ENCODE assay signal across 25 mouse cellular contexts in the genomic region with DNA sequence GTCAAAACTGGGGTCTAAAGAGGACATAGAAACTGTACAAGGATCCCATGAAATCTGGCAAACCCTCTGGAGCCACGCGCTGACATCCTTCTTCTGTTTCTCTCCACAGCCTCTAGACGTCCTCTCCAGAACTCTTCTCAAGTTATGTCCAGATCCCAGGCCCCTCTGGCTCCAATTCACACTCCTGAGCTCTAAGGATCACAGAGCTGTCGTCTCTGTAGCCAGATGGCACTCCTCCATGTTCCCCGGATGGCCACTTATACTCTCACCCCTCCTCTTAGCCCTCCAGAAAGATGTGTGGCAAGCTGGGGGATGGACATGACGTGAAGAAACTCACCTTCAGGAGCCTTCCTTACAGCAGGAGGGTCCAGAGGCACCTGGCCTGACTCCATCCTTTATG. TPM values are rescaled to one million over a fixed set of nuclear protein-coding genes. Genes with fewer than 3 reads are reported as not detected.
DNase-seq lines count a peak whose midpoint lies in the region; ATAC-seq and TF ChIP-seq lines count a peak whose summit lies in the region.
"Had no signal": no experiment of that assay in that cellular context is flagged by ENCODE, and none has a peak within 500 bp of the region (broad histone marks: within the 10 kb centered on the region; RNA-seq: fewer than 3 reads in every experiment).

No protein-coding gene starts in this region.

- no peak for ATAC-seq in liver, embryonic 12.5 days
- no peak for ATAC-seq in midbrain, embryonic 11.5 days (ENCODE audit: low FRiP score)
- no peak for ATAC-seq in midbrain, postnatal 0 days (ENCODE audit: low FRiP score)

- peak; percentile 38 for DNase-seq in gastrocnemius, postnatal 14 days
- no peak for DNase-seq in gastrocnemius, postnatal 36 days
- no peak for DNase-seq in liver
- peak; percentile 76 for DNase-seq in midbrain, embryonic 11.5 days (ENCODE audit: low spot score, missing footprints)
- no peak for DNase-seq in midbrain, postnatal 0 days (ENCODE audit: low spot score)
- no peak for DNase-seq in B cell, adult 2 months
- DNase-seq: cerebellum, adult 11-12 months; cerebellum, adult 9-10 months; forebrain, postnatal 0 days; kidney, adult 18-20 months had no signal

- H3K4me2 ChIP-seq in liver, embryonic 12.5 days: no peak overlapping the region
- no peak overlapping the region for H3K4me2 ChIP-seq in midbrain, embryonic 11.5 days
- no peak overlapping the region for H3K4me2 ChIP-seq in midbrain, postnatal 0 days (ENCODE audit: low read depth, low read length, poor library complexity, severe bottlenecking)

- peaks cover 23% of the 10 kb centered on the region for H3K36me3 ChIP-seq in liver, embryonic 12.5 days
- H3K36me3 ChIP-seq in midbrain, embryonic 11.5 days (ENCODE audit: control insufficient read depth, insufficient read depth, low read length): no peaks in the 10 kb centered on the region
- no peaks in the 10 kb centered on the region for H3K36me3 ChIP-seq in midbrain, postnatal 0 days (ENCODE audit: insufficient read depth, low read length)
- H3K36me3 ChIP-seq: embryonic facial prominence, embryonic 10.5 days; hindbrain, embryonic 10.5 days; intestine, embryonic 15.5 days had no signal

- TF ChIP-seq CTCF in midbrain, postnatal 0 days (IDR thresholded peaks at IDR 0.05): no peak

- no peak overlapping the region for H3K9ac ChIP-seq in liver, embryonic 12.5 days
- H3K9ac ChIP-seq in midbrain, embryonic 11.5 days (ENCODE audit: low read length): no peak overlapping the region
- no peak overlapping the region for H3K9ac ChIP-seq in midbrain, postnatal 0 days (replicated peaks; ENCODE audit: low read length, poor library complexity, severe bottlenecking)

- intact Hi-C loops in gastrocnemius, postnatal 14 days (cut with DNase I; ENCODE audit: low total_unique reads): no loop called here
- intact Hi-C loops in gastrocnemius, postnatal 36 days (cut with DNase I): no loop called here

- no peaks in the 10 kb centered on the region for H3K9me3 ChIP-seq in liver, embryonic 12.5 days (replicated peaks)
- H3K9me3 ChIP-seq in midbrain, embryonic 11.5 days (ENCODE audit: control insufficient read depth, low read length): no peaks in the 10 kb centered on the region
- H3K9me3 ChIP-seq in midbrain, postnatal 0 days (ENCODE audit: low read length): no peaks in the 10 kb centered on the region
- H3K9me3 ChIP-seq: embryonic facial prominence, embryonic 10.5 days; forebrain, embryonic 13.5 days; heart, embryonic 13.5 days; hindbrain, embryonic 10.5 days; intestine, embryonic 15.5 days had no signal

- H3K4me3 ChIP-seq in liver, embryonic 12.5 days: no peak overlapping the region
- H3K4me3 ChIP-seq in midbrain, embryonic 11.5 days (ENCODE audit: low read depth, low read length): no peak overlapping the region
- no peak overlapping the region for H3K4me3 ChIP-seq in midbrain, postnatal 0 days (ENCODE audit: low read depth, low read length)
- H3K4me3 ChIP-seq: embryonic facial prominence, embryonic 10.5 days; forebrain, embryonic 13.5 days had no signal

- no peaks in the 10 kb centered on the region for H3K27me3 ChIP-seq in liver, embryonic 12.5 days (replicated peaks)
- no peaks in the 10 kb centered on the region for H3K27me3 ChIP-seq in midbrain, embryonic 11.5 days (ENCODE audit: control insufficient read depth, insufficient read depth, low read length)
- no peaks in the 10 kb centered on the region for H3K27me3 ChIP-seq in midbrain, postnatal 0 days (ENCODE audit: insufficient read depth, low read length)
- H3K27me3 ChIP-seq: forebrain, embryonic 13.5 days; heart, embryonic 13.5 days; intestine, embryonic 15.5 days had no signal

- WGBS in liver, embryonic 12.5 days (ENCODE audit: insufficient replicate concordance): 90% methylated on average over 6 of the region's 6 CpGs
- 82% methylated on average over 6 of the region's 6 CpGs for WGBS in midbrain, embryonic 11.5 days
- 83% methylated on average over 6 of the region's 6 CpGs for WGBS in midbrain, postnatal 0 days

- peaks cover 72% of the 10 kb centered on the region for H3K4me1 ChIP-seq in liver, embryonic 12.5 days
- peaks cover 3% of the 10 kb centered on the region; the same call in 1 of the 2 replicates for H3K4me1 ChIP-seq in midbrain, embryonic 11.5 days (ENCODE audit: control insufficient read depth, insufficient read depth, low read length)
- H3K4me1 ChIP-seq in midbrain, postnatal 0 days (ENCODE audit: insufficient read depth, low read length): no peaks in the 10 kb centered on the region

- peak overlapping the region; percentile 75 for H3K27ac ChIP-seq in liver, embryonic 12.5 days
- no peak overlapping the region for H3K27ac ChIP-seq in midbrain, embryonic 11.5 days (ENCODE audit: low read depth, low read length)
- no peak overlapping the region for H3K27ac ChIP-seq in midbrain, postnatal 0 days (ENCODE audit: low read depth, low read length)
- H3K27ac ChIP-seq: forebrain, embryonic 13.5 days had no signal

RNA-seq across cellular contexts. Expression of a gene that starts 15.5 kb away (rescaled TPM):
- total RNA-seq in gastrocnemius, postnatal 14 days (2021): 10 to 100 TPM; 56.1 to 66.9 TPM
- 10 to 100 TPM; 60.2 to 61.4 TPM for total RNA-seq in gastrocnemius, postnatal 36 days (2021)
- 20.3 and 24.8 TPM in 2 replicates for polyA plus RNA-seq in liver, embryonic 12.5 days (2016; fragmentation: Nextera tagmentation; extraction: Ambion mirVana)
- polyA plus RNA-seq in midbrain, embryonic 11.5 days (2014; fragmentation: Nextera tagmentation; extraction: Ambion mirVana): 0.59 and 2.1 TPM in 2 replicates
- 1.5 TPM in 2 replicates for total RNA-seq in midbrain, postnatal 0 days (2014; rRNA removed)
- polyA plus RNA-seq in midbrain, postnatal 0 days (2015; fragmentation: Nextera tagmentation; extraction: Ambion mirVana): 0.49 and 0.69 TPM in 2 replicates

RNA-seq across cellular contexts. Expression of a gene that starts 30.7 kb away (rescaled TPM):
- not detected for total RNA-seq in gastrocnemius, postnatal 14 days (2021)
- not detected for total RNA-seq in gastrocnemius, postnatal 36 days (2021)
- not detected in 2 replicates for polyA plus RNA-seq in liver, embryonic 12.5 days (2016; fragmentation: Nextera tagmentation; extraction: Ambion mirVana)
- polyA plus RNA-seq in midbrain, embryonic 11.5 days (2014; fragmentation: Nextera tagmentation; extraction: Ambion mirVana): not detected in 2 replicates
- not detected in 2 replicates for total RNA-seq in midbrain, postnatal 0 days (2014; rRNA removed)
- polyA plus RNA-seq in midbrain, postnatal 0 days (2015; fragmentation: Nextera tagmentation; extraction: Ambion mirVana): not detected in 2 replicates
- total RNA-seq: adrenal gland, adult 18-20 months; adrenal gland, postnatal 14 days; forebrain, postnatal 0 days; gastrocnemius, adult 8-10 months; heart, postnatal 10 days; MEL had no signal
- polyA plus RNA-seq: activated CD4-positive, CD25-positive, alpha-beta regulatory T cell, adult 4 months; CD4-positive, CD25-positive, alpha-beta regulatory T cell, adult 4 months; embryonic facial prominence, embryonic 10.5 days; embryonic facial prominence, embryonic 14.5 days; forebrain, embryonic 13.5 days; forebrain, postnatal 0 days; hindbrain, embryonic 10.5 days; hindbrain, embryonic 14.5 days had no signal

RNA-seq across cellular contexts. Expression of a gene that starts 30.8 kb away (rescaled TPM):
- total RNA-seq in gastrocnemius, postnatal 14 days (2021): 100 to 1,000 TPM; 134 to 137 TPM
- total RNA-seq in gastrocnemius, postnatal 36 days (2021): 100 to 1,000 TPM; 121 to 152 TPM
- polyA plus RNA-seq in liver, embryonic 12.5 days (2016; fragmentation: Nextera tagmentation; extraction: Ambion mirVana): 404 and 417 TPM in 2 replicates
- 122 and 124 TPM in 2 replicates for polyA plus RNA-seq in midbrain, embryonic 11.5 days (2014; fragmentation: Nextera tagmentation; extraction: Ambion mirVana)
- 14.5 and 15.0 TPM in 2 replicates for total RNA-seq in midbrain, postnatal 0 days (2014; rRNA removed)
- polyA plus RNA-seq in midbrain, postnatal 0 days (2015; fragmentation: Nextera tagmentation; extraction: Ambion mirVana): 65.3 and 66.1 TPM in 2 replicates

RNA-seq across cellular contexts. Expression of a gene that starts 35.6 kb away (rescaled TPM):
- not detected for total RNA-seq in gastrocnemius, postnatal 14 days (2021)
- total RNA-seq in gastrocnemius, postnatal 36 days (2021): not detected
- 0.05 TPM in 1 of 2 replicates, not detected in the other for polyA plus RNA-seq in liver, embryonic 12.5 days (2016; fragmentation: Nextera tagmentation; extraction: Ambion mirVana)
- polyA plus RNA-seq in midbrain, embryonic 11.5 days (2014; fragmentation: Nextera tagmentation; extraction: Ambion mirVana): 0.32 and 0.60 TPM in 2 replicates
- 1.2 and 2.1 TPM in 2 replicates for total RNA-seq in midbrain, postnatal 0 days (2014; rRNA removed)
- polyA plus RNA-seq in midbrain, postnatal 0 days (2015; fragmentation: Nextera tagmentation; extraction: Ambion mirVana): 1.0 and 1.5 TPM in 2 replicates
- total RNA-seq: gastrocnemius, adult 8-10 months; heart, postnatal 10 days; MEL had no signal

RNA-seq across cellular contexts. Expression of a gene that starts 55.4 kb away (rescaled TPM):
- 1 to 10 TPM; 3.8 to 4.7 TPM for total RNA-seq in gastrocnemius, postnatal 14 days (2021)
- total RNA-seq in gastrocnemius, postnatal 36 days (2021): 1 to 10 TPM; 4.2 to 4.7 TPM
- 3.4 TPM in 2 replicates for polyA plus RNA-seq in liver, embryonic 12.5 days (2016; fragmentation: Nextera tagmentation; extraction: Ambion mirVana)
- polyA plus RNA-seq in midbrain, embryonic 11.5 days (2014; fragmentation: Nextera tagmentation; extraction: Ambion mirVana): 0.23 and 0.59 TPM in 2 replicates
- 1.4 and 1.5 TPM in 2 replicates for total RNA-seq in midbrain, postnatal 0 days (2014; rRNA removed)
- polyA plus RNA-seq in midbrain, postnatal 0 days (2015; fragmentation: Nextera tagmentation; extraction: Ambion mirVana): 0.97 and 1.6 TPM in 2 replicates
- total RNA-seq: MEL had no signal
- polyA plus RNA-seq: activated CD4-positive, CD25-positive, alpha-beta regulatory T cell, adult 4 months; embryonic facial prominence, embryonic 10.5 days had no signal

Comparison
In these comparisons a context has a peak if more than half of its experiments do, and no peak if none do; other contexts are left out.
1. DNase-seq: peak in gastrocnemius, postnatal 14 days (single experiment) and midbrain, embryonic 11.5 days (single experiment); none in gastrocnemius, postnatal 36 days (0 of 2), liver (single experiment), midbrain, postnatal 0 days (single experiment) and B cell, adult 2 months (0 of 2).
2. RNA of a gene that starts 15.5 kb away (total RNA-seq): 56.1 to 66.9 TPM in gastrocnemius, postnatal 14 days and 60.2 to 61.4 TPM in gastrocnemius, postnatal 36 days; 1.5 TPM in midbrain, postnatal 0 days; every median in the first group is over 10 times any median in the second.